Mouse (Mus musculus) embryonic facial prominence, embryonic 13.5 days (tissue): ENCODE data around the gene Emilin2. TPM values are rescaled to one million over a fixed set of nuclear protein-coding genes. Genes with fewer than 3 reads are reported as not detected.
A peak's percentile ranks its signal among the peaks of the same experiment; 100 is the strongest.

Experiments used
- ATAC-seq: fragments of 200-750 bp; cut with Nextera tagmentation; 2 replicates; pipeline ENCODE4 v1.8.0; 2017; ENCODE audit warnings: low read depth; ENCODE audit not compliant: insufficient number of reproducible peaks, insufficient read depth, low FRiP score, low TSS enrichment
- H3K27ac ChIP-seq: fragments of 300-500 bp; sonication (generic); 2 replicates; pipeline ENCODE4 v1.5.1; 2015; ENCODE audit warnings: moderate library complexity, mild to moderate bottlenecking, inconsistent platforms
- H3K27me3 ChIP-seq: fragments of 300-500 bp; sonication (generic); 2 replicates; pipeline ENCODE4 v1.6.1; 2015; ENCODE audit warnings: mild to moderate bottlenecking, inconsistent platforms
- H3K36me3 ChIP-seq: fragments of 300-500 bp; sonication (generic); 2 replicates; pipeline ENCODE4 v1.6.1; 2015; ENCODE audit warnings: mild to moderate bottlenecking, inconsistent platforms
- H3K4me1 ChIP-seq: fragments of 300-500 bp; sonication (generic); 2 replicates; pipeline ENCODE4 v1.6.1; 2015; ENCODE audit warnings: inconsistent platforms
- H3K4me2 ChIP-seq: fragments of 300-500 bp; sonication (generic); 2 replicates; pipeline ENCODE4 v1.6.1; 2015; ENCODE audit warnings: moderate library complexity, mild to moderate bottlenecking, inconsistent platforms
- H3K4me3 ChIP-seq: fragments of 300-500 bp; sonication (generic); 2 replicates; pipeline ENCODE4 v1.5.1; 2015; ENCODE audit warnings: mild to moderate bottlenecking, inconsistent platforms
- H3K9ac ChIP-seq: fragments of 300-500 bp; sonication (generic); 2 replicates; pipeline ENCODE4 v1.6.1; 2015; ENCODE audit warnings: mild to moderate bottlenecking, inconsistent platforms
- H3K9me3 ChIP-seq: fragments of 300-500 bp; sonication (generic); 2 replicates; pipeline ENCODE4 v1.6.1; 2016; ENCODE audit warnings: inconsistent platforms
- WGBS: fragments of 180-500 bp; shearing (Covaris S2); methylation state at CpG from one replicate; pipeline ENCODE4 v1.1.7; 2015; ENCODE audit warnings: mixed read lengths; 5-methylcytosine and 5-hydroxymethylcytosine counted together
- polyA plus RNA-seq: library from polyadenylated mRNA; unstranded; fragments of >200 nt; fragmentation: Nextera tagmentation; extraction: Ambion mirVana; gene quantifications from 2 replicates; pipeline ENCODE4 v1.2.1, GENCODE M21; 2015

The Emilin2 gene
- polyA plus RNA-seq, 1 experiment from 2014 or later: 21.3 TPM

DNA sequence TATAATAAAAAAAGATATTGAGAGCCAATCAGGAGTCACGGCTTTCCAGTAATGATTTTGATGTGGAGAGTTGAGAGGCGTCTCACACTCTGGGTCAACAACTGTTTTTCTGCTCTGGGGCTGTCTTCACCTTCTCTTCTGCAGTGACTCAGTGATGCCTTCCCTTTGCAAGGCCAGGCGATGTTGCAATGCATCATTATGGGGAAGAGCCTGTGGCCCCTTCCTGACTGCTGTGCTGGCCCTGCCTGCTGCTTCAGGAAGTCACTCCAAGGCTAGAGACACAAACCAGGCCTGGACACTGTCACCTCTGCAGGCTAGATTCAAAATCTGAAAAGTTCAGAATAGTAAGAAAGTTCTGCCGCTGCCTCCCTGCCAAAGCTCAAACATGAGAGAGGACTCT lies 11.9 kb downstream of the Emilin2 start:
- Histone ChIP-seq H3K27ac (no peak overlapping the region), H3K4me2 (no peak overlapping the region), H3K36me3 (no peaks in the 10 kb centered on the region), H3K9me3 (no peaks in the 10 kb centered on the region; the same call in 1 of the 2 replicates), H3K4me3 (no peak overlapping the region), H3K4me1 (peaks cover 9% of the 10 kb centered on the region; the same call in 1 of the 2 replicates), H3K9ac (no peak overlapping the region), H3K27me3 (no peaks in the 10 kb centered on the region)
- ATAC-seq: no peak
- WGBS: 95% methylated on average over 4 of the region's 4 CpGs

DNA sequence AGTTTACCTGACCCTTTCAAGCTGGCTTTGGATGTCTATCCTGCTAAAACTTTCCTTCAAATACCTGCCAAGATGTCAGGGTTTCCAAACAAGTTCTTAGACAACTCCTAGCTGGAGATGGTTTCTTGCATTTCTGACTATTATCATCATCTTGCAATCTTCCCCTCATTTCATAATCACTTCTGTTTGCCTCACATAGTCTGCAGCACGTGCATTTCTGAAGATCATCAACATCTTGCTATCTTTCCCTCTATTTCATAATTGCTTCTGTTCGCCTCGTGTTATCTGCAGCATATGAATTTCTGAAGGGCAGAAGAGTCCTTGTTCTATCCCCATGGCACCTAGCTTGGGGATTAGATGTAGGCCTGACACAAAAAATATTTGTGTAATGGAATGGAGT lies 17.2 kb downstream of the Emilin2 start:
- H3K27me3 ChIP-seq: no peaks in the 10 kb centered on the region
- peaks cover 17% of the 10 kb centered on the region for H3K4me1 ChIP-seq
- no peak overlapping the region for H3K4me2 ChIP-seq
- H3K4me3 ChIP-seq: no peak overlapping the region
- no peaks in the 10 kb centered on the region for H3K36me3 ChIP-seq
- H3K27ac ChIP-seq: no peak overlapping the region
- 78% methylated on average over 3 of the region's 3 CpGs for WGBS
- H3K9ac ChIP-seq: no peak overlapping the region
- H3K9me3 ChIP-seq: no peaks in the 10 kb centered on the region; the same call in 1 of the 2 replicates
- ATAC-seq: no peak

DNA sequence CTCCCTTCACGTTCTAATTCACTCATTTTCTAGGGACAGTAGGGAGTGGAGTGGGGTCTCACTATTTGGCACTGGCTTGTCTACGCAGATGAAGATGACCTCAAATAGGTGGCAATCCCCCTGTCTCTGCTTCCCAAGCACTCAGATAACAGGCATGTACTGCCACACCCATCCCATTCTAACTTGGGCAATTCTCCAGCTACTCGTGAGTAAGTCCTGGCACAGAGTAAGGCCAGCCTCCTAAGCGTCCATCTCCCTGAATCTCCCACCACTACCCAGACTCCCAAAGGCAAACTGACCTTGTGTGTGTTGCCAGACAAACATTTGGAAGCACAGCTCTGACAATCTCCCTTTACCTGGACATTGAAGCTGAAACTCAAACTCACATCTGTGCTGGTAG lies 18.9 kb downstream of the Emilin2 start:
- Histone ChIP-seq H3K36me3 (no peaks in the 10 kb centered on the region), H3K27ac (no peak overlapping the region), H3K4me3 (no peak overlapping the region), H3K4me1 (peaks cover 19% of the 10 kb centered on the region), H3K27me3 (no peaks in the 10 kb centered on the region), H3K9me3 (no peaks in the 10 kb centered on the region), H3K9ac (no peak overlapping the region), H3K4me2 (no peak overlapping the region)
- 88% methylated on average over 4 of the region's 4 CpGs for WGBS
- no peak for ATAC-seq

DNA sequence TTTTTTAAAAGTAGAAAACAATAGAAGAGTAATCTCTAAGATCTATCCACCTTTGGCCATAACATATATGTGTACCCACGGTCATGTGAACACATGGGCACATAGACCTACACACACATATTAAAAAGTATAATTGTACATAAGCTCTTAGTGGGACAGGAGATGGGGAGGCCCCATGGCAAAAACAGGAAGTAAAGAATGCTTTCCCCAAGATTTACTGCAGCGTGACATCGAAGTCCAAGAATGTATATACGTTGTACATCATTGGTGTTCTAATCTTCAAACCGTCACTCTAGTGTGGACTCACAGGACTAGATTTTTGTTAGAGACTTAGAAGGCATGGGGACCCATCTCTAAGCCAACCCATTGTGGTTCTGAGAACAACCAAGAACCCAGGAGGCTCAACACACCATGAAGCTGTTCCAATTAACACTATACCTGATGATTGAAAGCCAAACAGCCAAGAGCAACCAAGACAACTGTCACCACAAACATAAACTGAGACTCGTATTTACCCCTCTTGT lies 19.8 kb downstream of the Emilin2 start:
- H3K4me1 ChIP-seq: peaks cover 19% of the 10 kb centered on the region
- ATAC-seq: no peak
- WGBS: 90% methylated on average over 6 of the region's 6 CpGs

GRCm38 (mm10) chr17:71290486-71291410 lies 21.0 kb downstream of the Emilin2 start:
- no peak for ATAC-seq
- WGBS: 64% methylated on average over 7 of the region's 7 CpGs
- no peaks in the 10 kb centered on the region for H3K36me3 ChIP-seq
- peaks cover 23% of the 10 kb centered on the region for H3K4me1 ChIP-seq
- H3K4me2 ChIP-seq: no peak overlapping the region
- no peaks in the 10 kb centered on the region for H3K27me3 ChIP-seq
- H3K9ac ChIP-seq: no peak overlapping the region
- no peak overlapping the region for H3K4me3 ChIP-seq
- H3K27ac ChIP-seq: no peak overlapping the region
- H3K9me3 ChIP-seq: no peaks in the 10 kb centered on the region

More for the DNA sequence above, 19.8 kb downstream of the Emilin2 start:
- Histone ChIP-seq H3K9ac (no peak overlapping the region), H3K4me2 (no peak overlapping the region), H3K27me3 (no peaks in the 10 kb centered on the region), H3K4me3 (no peak overlapping the region), H3K36me3 (no peaks in the 10 kb centered on the region), H3K9me3 (no peaks in the 10 kb centered on the region), H3K27ac (no peak overlapping the region)

DNA sequence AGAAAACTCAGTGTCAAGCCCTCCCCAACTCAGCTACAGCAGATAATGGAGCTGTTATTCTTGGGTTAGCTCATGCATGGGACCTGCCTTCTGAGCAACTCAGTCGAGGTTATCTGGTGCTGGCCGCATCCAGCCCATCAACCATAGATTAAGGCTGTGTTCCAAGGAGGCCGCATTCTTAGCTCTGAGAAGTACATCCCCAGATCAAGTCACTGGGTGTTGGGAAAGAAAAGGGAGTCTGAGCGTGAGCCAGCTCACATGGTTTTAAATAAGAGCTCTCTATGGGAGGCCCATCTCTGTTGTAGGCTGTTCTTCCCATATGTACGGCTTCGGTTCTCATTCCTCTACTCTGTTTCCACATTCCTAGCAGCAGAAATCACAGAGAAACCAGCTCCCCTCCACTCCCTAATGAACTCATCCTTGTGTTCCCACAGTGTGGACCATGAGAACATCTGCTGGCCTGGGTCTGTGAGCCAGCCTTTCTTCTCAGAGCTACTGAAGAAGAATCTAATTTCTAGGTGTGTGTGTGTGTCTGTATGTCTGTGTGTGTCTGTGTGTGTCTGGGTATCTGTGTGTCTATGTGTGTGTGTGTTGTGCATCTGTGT lies 22.1 kb downstream of the Emilin2 start:
- WGBS: 73% methylated on average over 6 of the region's 6 CpGs
- Histone ChIP-seq H3K4me1 (peaks cover 32% of the 10 kb centered on the region), H3K9ac (no peak overlapping the region), H3K4me2 (no peak overlapping the region), H3K27me3 (no peaks in the 10 kb centered on the region), H3K36me3 (no peaks in the 10 kb centered on the region), H3K9me3 (no peaks in the 10 kb centered on the region), H3K4me3 (no peak overlapping the region), H3K27ac (peak overlapping the region; percentile 44; the same call in 1 of the 2 replicates)
- ATAC-seq: no peak

DNA sequence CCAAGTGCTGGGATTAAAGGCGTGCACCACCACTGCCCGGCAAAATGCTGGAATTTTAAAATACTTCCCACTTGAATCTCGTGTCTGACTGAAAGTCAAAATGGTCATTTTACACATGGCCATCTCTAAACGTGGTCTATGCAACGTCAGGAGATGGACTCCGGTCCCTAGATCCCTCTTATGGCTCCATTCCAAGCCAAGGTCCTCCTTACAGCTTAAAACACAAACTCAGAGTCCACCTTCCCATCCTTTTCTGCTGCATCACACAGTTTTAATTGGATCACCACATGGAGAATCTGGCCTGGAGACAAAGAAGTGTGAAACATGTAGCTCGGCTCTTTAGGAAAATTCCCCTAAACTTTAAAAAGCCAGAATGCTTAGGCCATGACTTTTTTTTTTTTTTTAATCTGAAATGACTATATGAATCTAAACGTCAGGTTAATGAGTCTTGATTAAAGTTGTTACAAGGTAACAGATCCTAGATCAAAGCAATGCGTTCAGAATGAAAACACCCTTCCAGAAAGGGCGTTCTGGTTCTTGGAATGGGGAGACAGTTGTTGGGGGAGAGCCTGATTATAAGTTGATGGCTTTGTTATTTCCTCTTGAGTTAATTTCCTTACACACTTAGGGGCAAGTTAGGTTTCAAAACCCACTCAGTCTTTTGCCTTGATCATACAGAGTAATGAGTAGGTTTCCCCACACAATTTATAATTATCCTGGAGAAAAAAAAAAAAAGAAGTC lies 22.8 kb downstream of the Emilin2 start:
- no peaks in the 10 kb centered on the region for H3K27me3 ChIP-seq
- WGBS: 85% methylated on average over 10 of the region's 10 CpGs
- H3K9ac ChIP-seq: no peak overlapping the region
- no peak overlapping the region for H3K27ac ChIP-seq
- H3K4me2 ChIP-seq: no peak overlapping the region
- no peaks in the 10 kb centered on the region for H3K9me3 ChIP-seq
- no peak overlapping the region for H3K4me3 ChIP-seq
- no peaks in the 10 kb centered on the region for H3K36me3 ChIP-seq
- peaks cover 34% of the 10 kb centered on the region for H3K4me1 ChIP-seq
- ATAC-seq: no peak

- Histone ChIP-seq H3K27ac (no peak overlapping the region), H3K4me1 (peaks cover 36% of the 10 kb centered on the region), H3K4me3 (no peak overlapping the region), H3K9me3 (no peaks in the 10 kb centered on the region), H3K27me3 (no peaks in the 10 kb centered on the region), H3K36me3 (no peaks in the 10 kb centered on the region), H3K4me2 (no peak overlapping the region), H3K9ac (no peak overlapping the region)
- no peak for ATAC-seq
- 87% methylated on average over 11 of the region's 11 CpGs for WGBS
Observed at GRCm38 (mm10) chr17:71288145-71288758, 23.5 kb downstream of the Emilin2 start.

DNA sequence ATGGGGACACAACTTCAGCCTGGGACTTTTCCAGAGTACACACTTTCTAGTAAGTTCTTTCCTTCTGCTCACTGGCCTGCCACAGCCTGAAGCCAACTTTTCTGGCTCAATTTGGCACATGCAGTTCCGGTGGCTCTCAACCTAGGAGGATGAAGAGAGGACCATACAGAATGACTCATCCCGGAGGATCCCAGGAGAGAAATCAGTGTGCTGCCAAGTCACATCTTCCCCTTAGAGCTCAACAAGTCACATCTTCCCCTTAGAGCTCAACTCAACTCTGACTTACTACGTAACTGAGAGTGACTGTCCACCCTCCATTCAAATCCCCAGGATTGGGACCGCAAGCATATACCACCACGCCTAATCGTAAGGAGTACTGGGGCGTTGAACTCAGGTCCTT lies 24.2 kb downstream of the Emilin2 start:
- Histone ChIP-seq H3K36me3 (no peaks in the 10 kb centered on the region), H3K27ac (no peak overlapping the region), H3K4me1 (peaks cover 38% of the 10 kb centered on the region), H3K4me3 (no peak overlapping the region), H3K4me2 (no peak overlapping the region), H3K9ac (no peak overlapping the region), H3K9me3 (no peaks in the 10 kb centered on the region), H3K27me3 (no peaks in the 10 kb centered on the region)
- WGBS: 93% methylated on average over 7 of the region's 7 CpGs
- no peak for ATAC-seq

DNA sequence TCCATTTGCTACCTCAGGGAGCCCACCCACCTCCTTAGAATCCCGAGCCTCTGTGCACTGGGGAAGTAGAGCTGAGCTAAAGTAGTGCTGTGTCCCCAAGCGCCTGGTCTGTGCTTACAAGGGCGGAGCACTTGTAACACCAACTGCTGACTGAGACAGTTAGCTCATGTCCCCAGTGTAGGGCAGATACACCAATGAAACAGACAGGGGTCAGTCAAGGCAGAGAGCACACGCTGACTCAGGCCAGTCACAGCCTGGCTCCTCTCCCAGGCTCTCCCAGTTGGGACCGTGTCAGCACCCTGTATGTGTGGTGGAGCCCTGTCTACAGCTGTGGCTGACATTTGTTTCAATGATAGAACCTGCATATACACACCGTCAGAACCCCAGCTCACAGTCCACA lies 25.8 kb downstream of the Emilin2 start:
- Histone ChIP-seq H3K9me3 (no peaks in the 10 kb centered on the region), H3K4me2 (no peak overlapping the region), H3K36me3 (no peaks in the 10 kb centered on the region), H3K4me1 (peaks cover 34% of the 10 kb centered on the region), H3K9ac (no peak overlapping the region), H3K27ac (no peak overlapping the region), H3K27me3 (no peaks in the 10 kb centered on the region), H3K4me3 (no peak overlapping the region)
- ATAC-seq: no peak
- 72% methylated on average over 6 of the region's 6 CpGs for WGBS

- no peaks in the 10 kb centered on the region for H3K9me3 ChIP-seq
- H3K4me3 ChIP-seq: no peak overlapping the region
- no peaks in the 10 kb centered on the region for H3K27me3 ChIP-seq
- WGBS: 51% methylated on average over 6 of the region's 6 CpGs
- peaks cover 24% of the 10 kb centered on the region for H3K4me1 ChIP-seq
- H3K4me2 ChIP-seq: no peak overlapping the region
- H3K36me3 ChIP-seq: no peaks in the 10 kb centered on the region
- no peak overlapping the region for H3K27ac ChIP-seq
- H3K9ac ChIP-seq: no peak overlapping the region
- no peak for ATAC-seq
Observed at GRCm38 (mm10) chr17:71284890-71285289, 26.9 kb downstream of the Emilin2 start.
